21 mouse cellular contexts compared by ENCODE assay signal in the genomic region with DNA sequence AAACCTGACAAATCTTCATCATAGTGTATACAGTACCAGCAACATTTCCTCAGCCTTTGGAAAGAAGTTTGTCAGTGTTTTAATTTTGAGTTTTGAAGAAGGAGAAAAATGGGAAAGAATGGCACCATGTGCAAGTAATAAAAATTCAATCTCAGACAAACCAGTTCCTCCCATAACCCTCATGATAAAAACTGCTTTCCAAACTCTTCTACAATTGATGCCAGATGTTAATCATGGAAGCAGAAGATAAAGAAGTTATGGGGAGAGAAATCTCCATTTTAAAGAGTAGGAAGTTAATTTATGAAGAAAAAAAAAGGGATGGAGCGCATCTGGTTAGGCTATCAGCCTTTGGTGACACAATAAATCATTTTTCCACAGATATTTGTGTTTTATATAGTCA. TPM values are rescaled to one million over a fixed set of nuclear protein-coding genes. Genes with fewer than 3 reads are reported as not detected.
DNase-seq lines count a peak whose midpoint lies in the region; ATAC-seq and TF ChIP-seq lines count a peak whose summit lies in the region.
"Had no signal": no experiment of that assay in that cellular context is flagged by ENCODE, and none has a peak within 500 bp of the region (broad histone marks: within the 10 kb centered on the region; RNA-seq: fewer than 3 reads in every experiment).

No protein-coding gene starts in this region.

- H3K4me3 ChIP-seq in embryonic facial prominence, embryonic 11.5 days (ENCODE audit: low read depth, low read length), result no peak overlapping the region
- H3K4me3 ChIP-seq in embryonic facial prominence, embryonic 10.5 days, result no peak overlapping the region
- no peak overlapping the region for H3K4me3 ChIP-seq in embryonic facial prominence, embryonic 13.5 days
- H3K4me3 ChIP-seq in limb, embryonic 14.5 days (replicated peaks; ENCODE audit: low read length), result no peak overlapping the region
- H3K4me3 ChIP-seq in forebrain, embryonic 12.5 days (replicated peaks), result no peak overlapping the region
- H3K4me3 ChIP-seq: embryonic facial prominence, embryonic 12.5 days; heart, embryonic 13.5 days; hindbrain, embryonic 15.5 days had no signal

- TF ChIP-seq POLR2A in limb, embryonic 14.5 days (IDR thresholded peaks at IDR 0.05; ENCODE audit: borderline replicate concordance, extremely low read depth, insufficient read depth, insufficient read length), result no peak

- H3K27ac ChIP-seq in embryonic facial prominence, embryonic 11.5 days (replicated peaks; ENCODE audit: low read depth, low read length), result no peak overlapping the region
- no peak overlapping the region for H3K27ac ChIP-seq in embryonic facial prominence, embryonic 10.5 days (replicated peaks)
- H3K27ac ChIP-seq in embryonic facial prominence, embryonic 13.5 days, result peak overlapping the region; percentile 74
- H3K27ac ChIP-seq in limb, embryonic 14.5 days (replicated peaks; ENCODE audit: low read depth, low read length), result peak overlapping the region; percentile 61
- no peak overlapping the region for H3K27ac ChIP-seq in forebrain, embryonic 12.5 days
- H3K27ac ChIP-seq: heart, embryonic 13.5 days; hindbrain, embryonic 15.5 days had no signal

- H3K9ac ChIP-seq in embryonic facial prominence, embryonic 11.5 days (replicated peaks; ENCODE audit: low read length), result no peak overlapping the region
- no peak overlapping the region for H3K9ac ChIP-seq in embryonic facial prominence, embryonic 13.5 days
- no peak overlapping the region for H3K9ac ChIP-seq in limb, embryonic 14.5 days (ENCODE audit: low read depth, low read length, severe bottlenecking)
- H3K9ac ChIP-seq in forebrain, embryonic 12.5 days, result no peak overlapping the region
- H3K9ac ChIP-seq: embryonic facial prominence, embryonic 12.5 days; forebrain, postnatal 0 days; heart, embryonic 13.5 days; hindbrain, embryonic 15.5 days had no signal

- ATAC-seq in embryonic facial prominence, embryonic 11.5 days (replicated peaks; ENCODE audit: insufficient number of reproducible peaks, low FRiP score, low TSS enrichment, low read depth), result no peak
- no peak for ATAC-seq in embryonic facial prominence, embryonic 13.5 days (ENCODE audit: insufficient number of reproducible peaks, insufficient read depth, low FRiP score, low TSS enrichment, low read depth)
- no peak for ATAC-seq in limb, embryonic 14.5 days (ENCODE audit: low FRiP score, low read depth)
- no peak for ATAC-seq in forebrain, embryonic 12.5 days (ENCODE audit: low FRiP score)
- ATAC-seq: forebrain, postnatal 0 days; intestine, embryonic 16.5 days had no signal

- no peaks in the 10 kb centered on the region for H3K9me3 ChIP-seq in embryonic facial prominence, embryonic 11.5 days (replicated peaks; ENCODE audit: control insufficient read depth, low read length)
- no peaks in the 10 kb centered on the region for H3K9me3 ChIP-seq in embryonic facial prominence, embryonic 10.5 days
- H3K9me3 ChIP-seq in embryonic facial prominence, embryonic 13.5 days, result no peaks in the 10 kb centered on the region
- H3K9me3 ChIP-seq in limb, embryonic 14.5 days (ENCODE audit: control insufficient read depth, low read length), result no peaks in the 10 kb centered on the region
- no peaks in the 10 kb centered on the region for H3K9me3 ChIP-seq in forebrain, embryonic 12.5 days
- H3K9me3 ChIP-seq: embryonic facial prominence, embryonic 12.5 days; heart, embryonic 13.5 days; hindbrain, embryonic 15.5 days had no signal

- peak; percentile 54 for DNase-seq in embryonic facial prominence, embryonic 11.5 days (ENCODE audit: low spot score)
- DNase-seq in embryonic facial prominence, embryonic 10.5 days (ENCODE audit: low spot score), result no peak
- DNase-seq in 3T3-L1 (ENCODE audit: low read depth, low spot score), result peak; percentile 62
- DNase-seq in limb, embryonic 14.5 days (ENCODE audit: low spot score), result peak; percentile 47
- DNase-seq in layer of hippocampus, adult 11-12 months (ENCODE audit: low spot score), result no peak
- DNase-seq in yolk sac, embryonic 10.5 days (ENCODE audit: low spot score), result no peak
- DNase-seq: adrenal gland, adult 8-10 months; adrenal gland, postnatal 36 days; cerebellum, adult 2 months; cerebellum, postnatal 10 days; forebrain, postnatal 0 days; gastrocnemius, postnatal 36 days; heart, adult 11 months; heart, postnatal 36 days had no signal

- no peaks in the 10 kb centered on the region for H3K27me3 ChIP-seq in embryonic facial prominence, embryonic 11.5 days (ENCODE audit: control insufficient read depth, insufficient read depth, low read length)
- H3K27me3 ChIP-seq in embryonic facial prominence, embryonic 10.5 days (replicated peaks; ENCODE audit: low read depth, poor library complexity, severe bottlenecking), result no peaks in the 10 kb centered on the region
- H3K27me3 ChIP-seq in embryonic facial prominence, embryonic 13.5 days, result no peaks in the 10 kb centered on the region
- H3K27me3 ChIP-seq in limb, embryonic 14.5 days (ENCODE audit: control insufficient read depth, insufficient read depth, low read length), result no peaks in the 10 kb centered on the region
- no peaks in the 10 kb centered on the region for H3K27me3 ChIP-seq in forebrain, embryonic 12.5 days
- H3K27me3 ChIP-seq: embryonic facial prominence, embryonic 12.5 days; heart, embryonic 13.5 days; hindbrain, embryonic 15.5 days had no signal

- 66% methylated on average over 1 of the region's 1 CpGs for WGBS in embryonic facial prominence, embryonic 11.5 days
- 80% methylated on average over 1 of the region's 1 CpGs for WGBS in embryonic facial prominence, embryonic 10.5 days
- WGBS in embryonic facial prominence, embryonic 13.5 days, result 43% methylated on average over 1 of the region's 1 CpGs
- 37% methylated on average over 1 of the region's 1 CpGs for WGBS in limb, embryonic 14.5 days
- WGBS in forebrain, embryonic 12.5 days, result 90% methylated on average over 1 of the region's 1 CpGs

- no peaks in the 10 kb centered on the region for H3K36me3 ChIP-seq in embryonic facial prominence, embryonic 11.5 days (replicated peaks; ENCODE audit: control insufficient read depth, insufficient read depth, low read depth, low read length)
- H3K36me3 ChIP-seq in embryonic facial prominence, embryonic 10.5 days (replicated peaks), result no peaks in the 10 kb centered on the region
- no peaks in the 10 kb centered on the region for H3K36me3 ChIP-seq in embryonic facial prominence, embryonic 13.5 days
- H3K36me3 ChIP-seq in limb, embryonic 14.5 days (ENCODE audit: control insufficient read depth, insufficient read depth, low read length), result no peaks in the 10 kb centered on the region
- no peaks in the 10 kb centered on the region for H3K36me3 ChIP-seq in forebrain, embryonic 12.5 days (replicated peaks)
- H3K36me3 ChIP-seq: embryonic facial prominence, embryonic 12.5 days; heart, embryonic 13.5 days; hindbrain, embryonic 15.5 days had no signal

- no peaks in the 10 kb centered on the region for H3K4me1 ChIP-seq in embryonic facial prominence, embryonic 11.5 days (ENCODE audit: control insufficient read depth, insufficient read depth, low read length)
- peaks cover 19% of the 10 kb centered on the region for H3K4me1 ChIP-seq in embryonic facial prominence, embryonic 10.5 days
- H3K4me1 ChIP-seq in embryonic facial prominence, embryonic 13.5 days, result peaks cover 9% of the 10 kb centered on the region; the same call in 1 of the 2 replicates
- H3K4me1 ChIP-seq in limb, embryonic 14.5 days (ENCODE audit: control insufficient read depth, insufficient read depth, low read length), result peaks cover 4% of the 10 kb centered on the region
- no peaks in the 10 kb centered on the region for H3K4me1 ChIP-seq in forebrain, embryonic 12.5 days
- H3K4me1 ChIP-seq: heart, embryonic 13.5 days; hindbrain, embryonic 15.5 days had no signal

- no peak overlapping the region for H3K4me2 ChIP-seq in embryonic facial prominence, embryonic 11.5 days (ENCODE audit: low read depth, low read length)
- no peak overlapping the region for H3K4me2 ChIP-seq in embryonic facial prominence, embryonic 13.5 days
- H3K4me2 ChIP-seq in limb, embryonic 14.5 days (replicated peaks; ENCODE audit: low read depth, low read length, severe bottlenecking), result no peak overlapping the region
- no peak overlapping the region for H3K4me2 ChIP-seq in forebrain, embryonic 12.5 days
- H3K4me2 ChIP-seq: embryonic facial prominence, embryonic 12.5 days; heart, embryonic 13.5 days; hindbrain, embryonic 15.5 days had no signal

RNA-seq across cellular contexts. Expression of a gene that starts 17.3 kb away (rescaled TPM):
- 2.0 and 2.1 TPM in 2 replicates for polyA plus RNA-seq in embryonic facial prominence, embryonic 11.5 days (2014; fragmentation: Nextera tagmentation; extraction: Ambion mirVana)
- polyA plus RNA-seq in embryonic facial prominence, embryonic 10.5 days (2016; fragmentation: Nextera tagmentation; extraction: Ambion mirVana), result 0.19 and 0.30 TPM in 2 replicates
- 2.6 and 3.1 TPM in 2 replicates for polyA plus RNA-seq in embryonic facial prominence, embryonic 13.5 days (2015; fragmentation: Nextera tagmentation; extraction: Ambion mirVana)
- polyA plus RNA-seq in limb, embryonic 14.5 days (2012; rRNA removed), result 78.1 and 79.8 TPM in 2 replicates
- 25.6 and 38.4 TPM in 2 replicates for polyA plus RNA-seq in limb, embryonic 14.5 days (2014; fragmentation: Nextera tagmentation; extraction: Ambion mirVana)
- 3.6 and 4.8 TPM in 2 replicates for polyA plus RNA-seq in forebrain, embryonic 12.5 days (2016; fragmentation: Nextera tagmentation; extraction: Ambion mirVana)

RNA-seq across cellular contexts. Expression of a gene that starts 19.9 kb away (rescaled TPM):
- polyA plus RNA-seq in embryonic facial prominence, embryonic 11.5 days (2014; fragmentation: Nextera tagmentation; extraction: Ambion mirVana), result 1.3 and 3.2 TPM in 2 replicates
- polyA plus RNA-seq in embryonic facial prominence, embryonic 10.5 days (2016; fragmentation: Nextera tagmentation; extraction: Ambion mirVana), result 0.20 and 0.34 TPM in 2 replicates
- 12.7 and 17.0 TPM in 2 replicates for polyA plus RNA-seq in embryonic facial prominence, embryonic 13.5 days (2015; fragmentation: Nextera tagmentation; extraction: Ambion mirVana)
- polyA plus RNA-seq in limb, embryonic 14.5 days (2012; rRNA removed), result 119 and 122 TPM in 2 replicates
- 151 and 180 TPM in 2 replicates for polyA plus RNA-seq in limb, embryonic 14.5 days (2014; fragmentation: Nextera tagmentation; extraction: Ambion mirVana)
- 0.08 and 0.27 TPM in 2 replicates for polyA plus RNA-seq in forebrain, embryonic 12.5 days (2016; fragmentation: Nextera tagmentation; extraction: Ambion mirVana)
- polyA plus RNA-seq: cerebellum, adult 2 months; hindbrain, embryonic 11.5 days had no signal

Comparison
In these comparisons a context has a peak if more than half of its experiments do, and no peak if none do; other contexts are left out.
1. DNase-seq: peak in embryonic facial prominence, embryonic 11.5 days (single experiment), 3T3-L1 (single experiment) and limb, embryonic 14.5 days (single experiment); none in embryonic facial prominence, embryonic 10.5 days (single experiment), layer of hippocampus, adult 11-12 months (single experiment) and yolk sac, embryonic 10.5 days (single experiment).
2. H3K27ac ChIP-seq: peak in embryonic facial prominence, embryonic 13.5 days (single experiment) and limb, embryonic 14.5 days (single experiment); none in embryonic facial prominence, embryonic 11.5 days (single experiment), embryonic facial prominence, embryonic 10.5 days (single experiment) and forebrain, embryonic 12.5 days (single experiment).